Mouse (Mus musculus) right cerebral cortex, adult 18-20 months (tissue): ENCODE data around the gene B230219D22Rik.

ENCODE experiments used
- DNase-seq: peaks from one replicate; pipeline ENCODE4 v3.0.0; 2022; ENCODE audit warnings: mixed read lengths

Gene B230219D22Rik

GRCm38 (mm10) chr13:55727120-55727838 lies 34.4 kb downstream of the B230219D22Rik start, which contains the start of gene Pcbd2:
Gene Pcbd2 (plus strand): TSS chr13:55727368.
- peak; percentile 82 for DNase-seq

- peak; percentile 74 for DNase-seq
These were observed 34.9 kb downstream of the B230219D22Rik start for GRCm38 (mm10) chr13:55727839-55728238.

- DNase-seq = no peak
These were observed 37.8 kb downstream of the B230219D22Rik start for GRCm38 (mm10) chr13:55730716-55731115.

- DNase-seq = no peak
These were observed 39.2 kb downstream of the B230219D22Rik start for GRCm38 (mm10) chr13:55732121-55732520.

- DNase-seq = no peak
These were observed 40.9 kb downstream of the B230219D22Rik start for GRCm38 (mm10) chr13:55733628-55734502.

GRCm38 (mm10) chr13:55737885-55738284 lies 45.0 kb downstream of the B230219D22Rik start:
- no peak for DNase-seq

- peak; percentile 46 for DNase-seq
These were observed 49.4 kb downstream of the B230219D22Rik start for GRCm38 (mm10) chr13:55742306-55742705.
